Mouse (Mus musculus) Patski (cell line): ENCODE measurements around the gene Kif26b. TPM values are rescaled to one million over a fixed set of nuclear protein-coding genes. Genes with fewer than 3 reads are reported as not detected.

Experiments used
- ATAC-seq: fragments of 100-300 bp; one replicate; pipeline ENCODE4 v1.8.0; 2021
- CTCF ChIA-PET: fragments of 350-600 bp; sonication (Branson Sonifier 250); formaldehyde crosslinking; loops from one replicate; lab custom pipeline; 2022; ENCODE audit warnings: inconsistent platforms; lab: Charles Lee
- POLR2A ChIA-PET: fragments of 350-600 bp; sonication (Branson Sonifier 250); formaldehyde crosslinking; loops from one replicate; lab custom pipeline; 2022; ENCODE audit warnings: antibody characterized with exemption, inconsistent platforms; lab: Charles Lee
- DNase-seq: peaks from one replicate; pipeline ENCODE4 v3.0.0-alpha.2; 2011; ENCODE audit warnings: low read depth, low spot score
- H3K27me3 ChIP-seq: fragments of 371-371 bp; one replicate; pipeline ENCODE4 v1.5.1; 2021
- CTCF ChIP-seq: fragments of 100-300 bp; IDR thresholded peaks from one replicate; pipeline ENCODE4 v1.5.1; 2021
- in situ Hi-C: fragments of 300-500 bp; cut with MboI; formaldehyde crosslinking; loops from 3 replicates; pipeline ENCODE4 v1.11.1; 2018; ENCODE audit warnings: low pct_unique_long_range_greater_than_20kb, mixed read lengths
- polyA plus RNA-seq: library from polyadenylated mRNA; unstranded; gene quantifications from one replicate; pipeline ENCODE4 v1.2.3, GENCODE M21; 2021

The Kif26b gene
- 6.5 TPM for polyA plus RNA-seq

- POLR2A ChIA-PET: no interaction called here
Observed at GRCm38 (mm10) chr1:178528431-178529351, at the start of gene Kif26b. TSS of gene Kif26b (plus strand) at chr1:178529125.

DNA sequence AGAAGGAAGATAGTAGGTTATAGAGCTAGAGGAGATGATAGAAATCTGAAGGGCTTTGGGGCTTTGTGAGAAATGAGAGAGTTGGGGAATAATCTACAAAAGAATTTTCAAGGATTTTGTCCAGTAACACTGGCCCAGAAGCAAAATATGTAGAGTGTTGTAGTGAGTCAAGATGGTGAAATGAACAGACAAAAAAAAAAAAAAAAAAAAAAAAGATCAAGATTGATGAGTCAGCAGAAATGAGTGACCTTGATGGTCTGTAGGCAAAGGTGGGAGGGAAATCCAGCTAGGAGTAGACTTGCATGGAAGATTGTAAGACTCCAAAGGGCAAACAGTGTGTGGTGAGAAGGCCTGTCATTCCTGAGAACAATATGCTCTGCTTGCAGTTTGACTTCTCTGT is 45.1 kb upstream of the Kif26b start:
- ChIA-PET CTCF (no interaction called here), POLR2A (no interaction called here)
- ATAC-seq (no peak), DNase-seq (no peak)
- TF ChIP-seq CTCF: no peak
- in situ Hi-C loops: no loop called here
- H3K27me3 ChIP-seq: no peaks in the 10 kb centered on the region

More at GRCm38 (mm10) chr1:178528431-178529351, at the start of gene Kif26b:
- peak; percentile 40 for ATAC-seq
- no peaks in the 10 kb centered on the region for H3K27me3 ChIP-seq
- no peak for DNase-seq
- in situ Hi-C loops: loop anchor here (5.0 to 10.0 kb wide), 5 partner anchors 454 to 949 kb away; no protein-coding TSS in a partner anchor
- CTCF ChIA-PET: interaction anchor here (0.9 to 1.9 kb wide), 4 partner anchors 367 to 949 kb away, joined by 3 to 8 read pairs (median 4); no protein-coding TSS in a partner anchor
- TF ChIP-seq CTCF: no peak

- DNase-seq: no peak
- CTCF ChIA-PET: no interaction called here
- in situ Hi-C loops: no loop called here
- H3K27me3 ChIP-seq: no peaks in the 10 kb centered on the region
- no peak for ATAC-seq
- POLR2A ChIA-PET: interaction anchor here (0.5 kb wide), 1 partner anchor 10 kb away, joined by 3 read pairs; no protein-coding TSS in a partner anchor
- TF ChIP-seq CTCF: no peak
Observed at GRCm38 (mm10) chr1:178485138-178485867, 43.6 kb upstream of the Kif26b start.

DNA sequence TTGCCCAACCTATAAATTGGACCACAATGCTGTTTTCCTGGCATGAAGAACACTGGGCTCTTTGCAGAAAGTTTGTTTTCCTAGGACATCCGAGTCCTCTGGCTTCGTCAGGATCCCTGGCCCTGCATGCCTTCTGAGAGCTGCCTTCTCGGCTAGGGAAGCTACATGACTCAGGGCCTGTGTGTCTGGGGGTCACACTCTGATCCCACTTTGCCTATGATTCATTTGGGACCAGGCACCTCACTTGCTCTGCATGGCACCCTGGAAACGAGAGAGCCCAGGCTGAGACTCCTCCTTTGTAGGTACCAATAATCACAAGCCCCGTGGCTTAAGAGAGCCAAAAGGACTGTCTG is 43.1 kb upstream of the Kif26b start:
- no peaks in the 10 kb centered on the region for H3K27me3 ChIP-seq
- TF ChIP-seq CTCF: no peak
- ATAC-seq: no peak
- ChIA-PET POLR2A (interaction anchor here (0.5 to 1.3 kb wide), 2 partner anchors 9 to 167 kb away, joined by 3 read pairs; partner anchors contain the start of gene Cox20), CTCF (no interaction called here)
- in situ Hi-C loops: no loop called here
- no peak for DNase-seq

DNA sequence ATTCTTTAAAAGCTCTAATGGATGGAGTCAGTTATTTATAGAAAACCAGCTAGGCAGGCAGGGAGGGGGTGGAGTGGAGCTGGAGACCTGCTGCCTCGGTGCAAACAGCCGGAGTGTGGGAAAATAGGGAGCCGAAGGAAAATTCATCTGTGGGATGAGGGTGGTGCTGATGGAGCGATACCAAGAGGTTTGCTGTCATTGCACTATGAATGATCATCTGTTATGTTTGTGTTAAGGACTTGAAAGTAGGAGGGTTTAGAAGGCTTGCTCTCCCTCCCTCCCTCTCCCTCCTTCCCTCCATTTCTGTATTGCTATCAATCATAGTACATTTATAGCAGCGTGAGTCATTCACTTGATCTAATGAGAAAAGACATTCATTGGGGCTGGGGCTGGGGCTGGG is 42.1 kb upstream of the Kif26b start:
- POLR2A ChIA-PET: interaction anchor here (1.3 kb wide), 1 partner anchor 168 kb away, joined by 3 read pairs; the partner anchor contains the start of gene Cox20
- no peak for ATAC-seq
- no peak for DNase-seq
- no peaks in the 10 kb centered on the region for H3K27me3 ChIP-seq
- CTCF ChIA-PET: no interaction called here
- no peak for TF ChIP-seq CTCF
- in situ Hi-C loops: no loop called here

DNA sequence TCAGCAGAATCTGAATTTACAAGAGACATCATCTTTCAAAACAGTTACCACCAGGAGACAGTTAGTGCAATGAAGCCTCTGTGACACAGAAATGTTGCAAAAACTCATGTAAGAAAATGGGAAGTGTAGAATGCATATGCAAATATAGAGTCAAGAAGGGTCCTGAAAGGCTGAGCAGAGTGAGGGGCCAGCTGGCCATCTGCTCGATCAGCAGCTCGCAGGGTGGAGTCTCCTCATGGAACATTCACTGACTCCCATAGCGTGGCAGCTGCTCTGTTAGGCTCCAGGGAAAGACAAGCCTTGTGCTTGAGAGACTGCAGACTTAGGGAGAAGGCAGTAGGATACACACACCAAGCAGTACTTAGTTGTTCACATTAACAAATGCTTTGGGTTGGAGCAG is 39.8 kb upstream of the Kif26b start:
- CTCF ChIA-PET: interaction anchor here (1.0 to 1.4 kb wide), 2 partner anchors 20 to 34 kb away, joined by 3 read pairs; no protein-coding TSS in a partner anchor
- in situ Hi-C loops: no loop called here
- no peak for TF ChIP-seq CTCF
- ATAC-seq: no peak
- POLR2A ChIA-PET: no interaction called here
- no peaks in the 10 kb centered on the region for H3K27me3 ChIP-seq
- no peak for DNase-seq

DNA sequence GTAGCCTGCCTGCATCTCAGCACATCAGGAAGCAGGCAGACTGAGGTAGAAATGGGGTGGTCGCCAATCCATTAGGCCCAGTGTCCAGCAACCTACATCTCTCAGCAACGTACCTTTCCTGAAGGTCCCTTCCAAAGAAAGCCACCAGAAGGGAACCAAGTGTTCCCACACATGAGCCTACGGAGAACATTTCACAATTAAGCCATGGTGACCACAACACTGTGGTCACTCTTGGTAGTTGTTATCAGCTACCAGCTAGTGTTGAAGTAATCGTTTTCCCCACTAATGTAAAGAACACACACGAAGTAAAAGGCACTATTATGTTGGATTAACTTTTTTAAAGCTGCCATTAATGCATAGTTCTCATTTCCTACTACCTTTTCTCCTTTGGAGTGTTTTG is 37.2 kb upstream of the Kif26b start:
- POLR2A ChIA-PET: no interaction called here
- CTCF ChIA-PET: interaction anchor here (1.6 kb wide), 1 partner anchor 10 kb away, joined by 3 read pairs; no protein-coding TSS in a partner anchor
- DNase-seq (no peak), ATAC-seq (no peak)
- TF ChIP-seq CTCF: no peak
- in situ Hi-C loops: no loop called here
- H3K27me3 ChIP-seq: no peaks in the 10 kb centered on the region

GRCm38 (mm10) chr1:178492493-178492892 is 36.4 kb upstream of the Kif26b start:
- no peak for ATAC-seq
- no peaks in the 10 kb centered on the region for H3K27me3 ChIP-seq
- DNase-seq: no peak
- POLR2A ChIA-PET: no interaction called here
- no peak for TF ChIP-seq CTCF
- in situ Hi-C loops: no loop called here
- CTCF ChIA-PET: interaction anchor here (1.6 kb wide), 1 partner anchor 11 kb away, joined by 3 read pairs; no protein-coding TSS in a partner anchor

- ChIA-PET POLR2A (no interaction called here), CTCF (no interaction called here)
- no peak for TF ChIP-seq CTCF
- in situ Hi-C loops: no loop called here
- no peaks in the 10 kb centered on the region for H3K27me3 ChIP-seq
- DNase-seq: no peak
- no peak for ATAC-seq
Observed at GRCm38 (mm10) chr1:178496186-178496585, 32.7 kb upstream of the Kif26b start.

DNA sequence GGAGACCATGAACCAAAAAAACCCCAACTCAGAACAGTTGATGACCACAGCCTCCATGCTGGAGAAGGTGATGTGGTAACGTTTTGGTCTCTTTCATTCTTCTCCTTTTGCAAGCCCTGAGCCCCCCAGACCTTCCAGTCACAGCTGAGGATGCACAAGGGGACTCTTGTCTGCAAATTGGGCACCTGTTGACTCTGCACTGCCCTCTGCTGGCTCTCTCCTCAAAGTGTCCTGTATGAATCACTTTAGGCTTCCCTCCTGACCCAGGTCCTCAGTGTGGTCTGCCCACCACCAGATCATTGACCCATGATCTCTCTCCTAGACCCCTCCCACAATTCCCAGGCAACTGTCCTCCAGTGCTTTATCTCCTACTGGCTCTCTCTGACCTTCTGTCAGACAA is 32.1 kb upstream of the Kif26b start:
- TF ChIP-seq CTCF: peak; percentile 57
- in situ Hi-C loops: no loop called here
- POLR2A ChIA-PET: no interaction called here
- no peak for ATAC-seq
- no peaks in the 10 kb centered on the region for H3K27me3 ChIP-seq
- DNase-seq: no peak
- CTCF ChIA-PET: no interaction called here
